Mouse (Mus musculus) CD4-positive, CD25-positive, alpha-beta regulatory T cell (primary cell): ENCODE results near the gene Hmgcs2. TPM values are rescaled to one million over a fixed set of nuclear protein-coding genes. Genes with fewer than 3 reads are reported as not detected.

Experiments
- polyA plus RNA-seq: library from polyadenylated mRNA; unstranded; fragments of 100-300 nt; shearing (Covaris generic); gene quantifications from one replicate; pipeline ENCODE4 v1.2.1, GENCODE M21; 2017

The Hmgcs2 gene
- polyA plus RNA-seq: not detected

DNA sequence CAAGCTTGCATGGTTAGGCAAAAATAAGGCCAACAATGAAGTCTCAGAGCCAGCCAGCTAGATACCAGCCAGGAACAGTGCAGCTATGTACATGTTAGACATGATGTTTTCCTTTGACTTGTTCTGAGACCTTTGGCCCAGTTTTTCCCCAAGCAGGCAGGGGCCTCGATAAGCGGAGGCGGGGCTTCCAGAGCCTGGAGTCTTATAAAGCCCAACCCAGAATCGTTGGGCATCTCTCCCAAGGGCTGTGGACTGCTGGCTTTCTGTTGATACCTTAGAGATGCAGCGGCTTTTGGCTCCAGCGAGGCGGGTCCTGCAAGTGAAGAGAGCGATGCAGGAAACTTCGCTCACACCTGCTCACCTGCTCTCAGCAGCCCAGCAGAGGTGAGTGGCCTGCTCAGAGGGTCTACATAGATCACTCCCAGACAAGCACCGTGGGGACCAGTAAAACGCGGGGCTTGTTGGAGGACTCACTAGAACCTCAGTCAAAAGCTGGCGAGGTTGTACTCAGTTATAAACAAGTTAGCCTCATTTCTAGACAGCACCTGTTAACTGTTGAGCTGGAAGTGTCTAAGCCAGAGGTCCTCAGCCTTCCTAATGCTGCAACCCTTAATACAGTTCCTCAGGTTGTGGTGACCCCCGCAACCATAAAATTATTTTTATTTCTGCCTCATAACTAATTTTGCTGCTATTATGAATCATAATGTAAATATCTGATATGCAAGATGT is at the start of gene Hmgcs2:
Gene Hmgcs2 (plus strand): TSS at position 232 of the 729 bp plus-strand sequence.

GRCm38 (mm10) chr3:98339706-98340109 is 59.5 kb downstream of the Hmgcs2 start, which contains the start of gene Phgdh:
Gene Phgdh, minus strand, starts transcription at chr3:98339990.

Other genes starting within 250 kb of the Hmgcs2 start
- not detected for gene Adam30, start 119.8 kb upstream of the Hmgcs2 start, polyA plus RNA-seq
- gene Reg4, start 58.3 kb upstream of the Hmgcs2 start, polyA plus RNA-seq: not detected
- gene Phgdh, start 59.6 kb downstream of the Hmgcs2 start, polyA plus RNA-seq: 160 TPM
- gene Zfp697, start 102.0 kb downstream of the Hmgcs2 start, polyA plus RNA-seq: 0.05 TPM
- not detected for gene Gm4450, start 176.7 kb downstream of the Hmgcs2 start, polyA plus RNA-seq
- gene Hsd3b4, start 230.1 kb downstream of the Hmgcs2 start, polyA plus RNA-seq: not detected